Mouse (Mus musculus) liver, postnatal 0 days (tissue): ENCODE data around the gene Lrrc8c.

ENCODE experiments used
- CTCF ChIP-seq: sonication (generic); IDR thresholded peaks from 2 replicates; pipeline ENCODE4 v1.5.1; 2016; ENCODE audit warnings: antibody characterized with exemption, low read depth
- EP300 ChIP-seq: IDR thresholded peaks from 2 replicates; pipeline ENCODE4 v1.6.1; 2016; ENCODE audit warnings: antibody characterized with exemption, low read depth, mild to moderate bottlenecking

DNA sequence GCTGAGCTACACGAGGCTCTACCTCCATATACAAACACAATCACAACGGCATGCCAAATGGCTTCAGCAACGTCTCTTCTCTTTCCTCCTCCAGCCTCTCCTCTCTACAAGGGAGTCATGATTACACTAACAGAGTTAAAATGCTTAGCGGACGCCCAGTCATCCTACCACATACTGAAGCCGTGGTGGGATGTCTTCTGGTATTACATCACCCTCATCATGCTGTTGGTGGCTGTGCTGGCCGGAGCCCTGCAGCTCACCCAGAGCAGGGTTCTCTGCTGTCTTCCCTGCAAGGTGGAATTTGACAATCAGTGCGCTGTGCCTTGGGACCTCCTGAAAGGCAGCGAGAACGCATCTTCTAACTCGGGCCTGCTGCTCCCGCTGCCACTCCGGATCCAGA lies 39.5 kb upstream of the Lrrc8c start:
- TF ChIP-seq CTCF (no peak), EP300 (no peak)
